Mouse (Mus musculus) hindbrain, embryonic 13.5 days (tissue): ENCODE results near the gene Tro. TPM values are rescaled to one million over a fixed set of nuclear protein-coding genes. Genes with fewer than 3 reads are reported as not detected.
A peak's percentile ranks its signal among the peaks of the same experiment; 100 is the strongest.

Experiments used
- ATAC-seq: fragments of 200-750 bp; cut with Nextera tagmentation; 2 replicates; pipeline ENCODE4 v1.8.0; 2017; ENCODE audit warnings: moderate TSS enrichment; ENCODE audit not compliant: low FRiP score
- H3K27ac ChIP-seq: fragments of 300-500 bp; sonication (generic); 2 replicates; pipeline ENCODE4 v1.5.1; 2015; ENCODE audit warnings: inconsistent platforms, mild to moderate bottlenecking, moderate library complexity
- H3K27me3 ChIP-seq: fragments of 300-500 bp; sonication (generic); 2 replicates; pipeline ENCODE4 v1.6.1; 2015; ENCODE audit warnings: mild to moderate bottlenecking, inconsistent platforms
- H3K36me3 ChIP-seq: fragments of 300-500 bp; sonication (generic); 2 replicates; pipeline ENCODE4 v1.6.1; 2015; ENCODE audit warnings: mild to moderate bottlenecking, inconsistent platforms
- H3K4me1 ChIP-seq: fragments of 300-500 bp; sonication (generic); replicated peaks from 2 replicates; pipeline ENCODE4 v1.6.1; 2015; ENCODE audit warnings: inconsistent platforms
- H3K4me2 ChIP-seq: fragments of 300-500 bp; sonication (generic); 2 replicates; pipeline ENCODE4 v1.6.1; 2015; ENCODE audit warnings: inconsistent platforms, mild to moderate bottlenecking, moderate library complexity
- H3K4me3 ChIP-seq: fragments of 300-500 bp; sonication (generic); 2 replicates; pipeline ENCODE4 v1.5.1; 2015; ENCODE audit warnings: mild to moderate bottlenecking, inconsistent platforms
- H3K9ac ChIP-seq: fragments of 300-500 bp; sonication (generic); 2 replicates; pipeline ENCODE4 v1.6.1; 2015; ENCODE audit warnings: mild to moderate bottlenecking, inconsistent platforms
- H3K9me3 ChIP-seq: fragments of 300-500 bp; sonication (generic); 2 replicates; pipeline ENCODE4 v1.6.1; 2016; ENCODE audit warnings: inconsistent platforms
- WGBS: fragments of 180-500 bp; shearing (Covaris S2); methylation state at CpG from one replicate; pipeline ENCODE4 v1.1.7; 2015; 5-methylcytosine and 5-hydroxymethylcytosine counted together
- polyA plus RNA-seq: library from polyadenylated mRNA; unstranded; fragments of >200 nt; fragmentation: Nextera tagmentation; extraction: Ambion mirVana; gene quantifications from 2 replicates; pipeline ENCODE4 v1.2.1, GENCODE M21; 2015

Gene Tro
- polyA plus RNA-seq, result 63.8 and 70.7 TPM in 2 replicates

- peaks cover 18% of the 10 kb centered on the region for H3K4me1 ChIP-seq
- peak within 1 kb of the TSS; percentile 82 for H3K27ac ChIP-seq
- peak within 1 kb of the TSS; percentile 80 for H3K9ac ChIP-seq
- no peaks in the 10 kb centered on the region for H3K9me3 ChIP-seq
- ATAC-seq, result peak; percentile 92
- peaks cover 28% of the 10 kb centered on the region for H3K36me3 ChIP-seq
- peak within 1 kb of the TSS; percentile 53 for H3K4me3 ChIP-seq
- H3K4me2 ChIP-seq, result peak within 1 kb of the TSS; percentile 53
- 25% methylated on average over 37 of the region's 37 CpGs for WGBS
- peaks cover 6% of the 10 kb centered on the region; the same call in 1 of the 2 replicates for H3K27me3 ChIP-seq
These were observed at the start of gene Tro for GRCm38 (mm10) chrX:150656908-150657796. Gene Tro (minus strand): TSS chrX:150657583.

- Histone ChIP-seq H3K27me3 (no peaks in the 10 kb centered on the region), H3K27ac (no peak overlapping the region), H3K4me1 (no peaks in the 10 kb centered on the region), H3K4me2 (no peak overlapping the region), H3K36me3 (no peaks in the 10 kb centered on the region), H3K9me3 (no peaks in the 10 kb centered on the region), H3K9ac (no peak overlapping the region), H3K4me3 (no peak overlapping the region)
- no peak for ATAC-seq
- WGBS, result 31% methylated on average over 1 of the region's 1 CpGs
These were observed 20.1 kb upstream of the Tro start for GRCm38 (mm10) chrX:150677505-150677904.

DNA sequence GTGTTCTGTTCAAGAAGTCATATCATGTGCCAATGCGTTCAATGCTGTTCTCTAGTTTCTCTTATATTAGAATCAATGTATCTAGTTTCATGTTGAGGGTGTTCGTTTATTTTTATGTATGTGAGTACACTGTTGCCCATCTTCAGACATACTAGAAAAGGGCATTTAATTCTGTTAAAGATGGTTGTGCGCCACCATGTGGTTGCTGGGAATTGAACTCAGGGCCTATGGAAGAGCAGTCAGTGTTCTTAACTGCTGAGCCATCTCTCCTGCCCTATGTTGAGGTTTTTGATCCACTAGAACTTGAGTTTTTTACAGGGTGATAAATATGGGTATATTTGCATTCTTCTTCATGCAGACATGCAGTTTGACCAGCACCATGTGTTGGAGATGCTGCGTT, 5.4 kb upstream of the Tro start:
- Histone ChIP-seq H3K4me2 (no peak overlapping the region), H3K9me3 (no peaks in the 10 kb centered on the region), H3K36me3 (no peaks in the 10 kb centered on the region), H3K9ac (no peak overlapping the region), H3K27me3 (peaks cover 6% of the 10 kb centered on the region; the same call in 1 of the 2 replicates), H3K27ac (no peak overlapping the region), H3K4me3 (no peak overlapping the region), H3K4me1 (no peaks in the 10 kb centered on the region)
- ATAC-seq, result no peak
- WGBS, result 32% methylated on average over 4 of the region's 4 CpGs

DNA sequence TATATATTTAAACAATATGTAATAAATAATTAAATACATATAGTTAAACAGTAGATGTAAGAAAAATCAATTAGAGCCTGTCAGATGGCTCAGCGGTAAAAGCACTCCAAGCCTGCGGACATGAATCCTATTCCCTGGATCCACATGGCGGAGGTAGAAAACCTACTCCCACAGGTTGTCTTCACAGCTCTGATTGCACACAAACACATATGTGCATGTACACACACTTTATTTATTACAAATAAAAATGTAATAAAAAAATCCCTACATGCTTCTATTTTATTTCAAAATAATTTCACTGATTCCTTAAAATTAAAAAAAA, 375 bp upstream of the Tro start:
- Histone ChIP-seq H3K9me3 (no peaks in the 10 kb centered on the region), H3K9ac (no peak overlapping the region), H3K36me3 (peaks cover 22% of the 10 kb centered on the region), H3K4me2 (peak overlapping the region; percentile 53), H3K27me3 (peaks cover 6% of the 10 kb centered on the region; the same call in 1 of the 2 replicates), H3K27ac (peak overlapping the region; percentile 82; the same call in 1 of the 2 replicates), H3K4me3 (peak overlapping the region; percentile 53), H3K4me1 (peaks cover 18% of the 10 kb centered on the region)
- WGBS, result 35% methylated on average over 3 of the region's 3 CpGs
- ATAC-seq, result peak; percentile 28

- Histone ChIP-seq H3K27me3 (peaks cover 6% of the 10 kb centered on the region; the same call in 1 of the 2 replicates), H3K4me1 (peaks cover 18% of the 10 kb centered on the region), H3K9ac (peak overlapping the region; percentile 80), H3K9me3 (no peaks in the 10 kb centered on the region), H3K4me3 (peak overlapping the region; percentile 53), H3K4me2 (peak overlapping the region; percentile 53), H3K36me3 (peaks cover 36% of the 10 kb centered on the region), H3K27ac (peak overlapping the region; percentile 82)
- ATAC-seq, result peak; percentile 79
- WGBS, result 46% methylated on average over 27 of the region's 44 CpGs
These were observed 1.1 kb downstream of the Tro start for GRCm38 (mm10) chrX:150656122-150656907.

- H3K27me3 ChIP-seq, result no peaks in the 10 kb centered on the region
- no peaks in the 10 kb centered on the region for H3K36me3 ChIP-seq
- ATAC-seq, result no peak
- H3K9me3 ChIP-seq, result no peaks in the 10 kb centered on the region
- H3K27ac ChIP-seq, result no peak overlapping the region
- H3K4me1 ChIP-seq, result no peaks in the 10 kb centered on the region
- 64% methylated on average over 1 of the region's 1 CpGs for WGBS
- H3K9ac ChIP-seq, result no peak overlapping the region
- no peak overlapping the region for H3K4me2 ChIP-seq
- H3K4me3 ChIP-seq, result no peak overlapping the region
These were observed 21.0 kb downstream of the Tro start for GRCm38 (mm10) chrX:150636421-150636820.

GRCm38 (mm10) chrX:150598882-150599281, 58.5 kb downstream of the Tro start:
- no peak for ATAC-seq
- Histone ChIP-seq H3K9me3 (no peaks in the 10 kb centered on the region), H3K27ac (no peak overlapping the region), H3K4me3 (no peak overlapping the region), H3K36me3 (no peaks in the 10 kb centered on the region), H3K9ac (no peak overlapping the region), H3K27me3 (no peaks in the 10 kb centered on the region), H3K4me2 (no peak overlapping the region), H3K4me1 (no peaks in the 10 kb centered on the region)
- 69% methylated on average over 2 of the region's 2 CpGs for WGBS

Other genes with a start within 250 kb of the Tro start
- 69.8 and 73.6 TPM in 2 replicates for gene Tmem29, start 198.4 kb downstream of the Tro start, polyA plus RNA-seq
- gene Alas2, start 110.2 kb downstream of the Tro start, polyA plus RNA-seq, result 24.6 and 27.5 TPM in 2 replicates
- 3.6 and 4.4 TPM in 2 replicates for gene Pfkfb1, start 69.4 kb downstream of the Tro start, polyA plus RNA-seq
- 19.7 and 20.4 TPM in 2 replicates for gene Apex2, start 67.7 kb downstream of the Tro start, polyA plus RNA-seq
- gene Maged2, start 156.8 kb upstream of the Tro start, polyA plus RNA-seq, result 388 and 402 TPM in 2 replicates